Mouse (Mus musculus): ENCODE results near the gene Sept9. TPM values are rescaled to one million over a fixed set of nuclear protein-coding genes. Genes with fewer than 3 reads are reported as not detected.

The Sept9 gene
- polyA plus RNA-seq, 2 experiments: 14.9 to 25.5 TPM

- Histone ChIP-seq H3K27me3 (ENCODE audit: control insufficient read depth, insufficient read depth, low read length) (no peaks in the 10 kb centered on the region), H3K4me2 (ENCODE audit: low read depth) (no peak overlapping the region), H3K36me3 (replicated peaks; ENCODE audit: control insufficient read depth, insufficient read depth, low read depth) (no peaks in the 10 kb centered on the region), H3K27ac (no peak overlapping the region), H3K9me3 (ENCODE audit: control insufficient read depth, low read length) (no peaks in the 10 kb centered on the region), H3K9ac (replicated peaks) (no peak overlapping the region), H3K4me1 (replicated peaks; ENCODE audit: control insufficient read depth in 2 of 2, insufficient read depth in 2 of 2, low read length in 1 of 2) (peaks cover 6 to 25% of the 10 kb centered on the region in 2 experiments; a peak in 3 of 4 replicates), H3K4me3 (ENCODE audit: insufficient read depth in 1 of 2, low read depth in 2 of 2, low read length in 2 of 2) (no peak overlapping the region)
- 37% methylated on average over 14 of the region's 14 CpGs for WGBS (ENCODE audit: insufficient replicate concordance)
- ATAC-seq (ENCODE audit: insufficient read depth) (no peak), DNase-seq (ENCODE audit: low read depth in 3 of 3, low spot score in 3 of 3) (no peak)
- no peak for TF ChIP-seq CTCF (IDR thresholded peaks at IDR 0.05; ENCODE audit: low read depth)
- no peak for TF ChIP-seq EP300 (IDR thresholded peaks at IDR 0.05; ENCODE audit: low read depth)
Observed at GRCm38 (mm10) chr11:117306311-117307088, 107.0 kb downstream of the Sept9 start.

DNA sequence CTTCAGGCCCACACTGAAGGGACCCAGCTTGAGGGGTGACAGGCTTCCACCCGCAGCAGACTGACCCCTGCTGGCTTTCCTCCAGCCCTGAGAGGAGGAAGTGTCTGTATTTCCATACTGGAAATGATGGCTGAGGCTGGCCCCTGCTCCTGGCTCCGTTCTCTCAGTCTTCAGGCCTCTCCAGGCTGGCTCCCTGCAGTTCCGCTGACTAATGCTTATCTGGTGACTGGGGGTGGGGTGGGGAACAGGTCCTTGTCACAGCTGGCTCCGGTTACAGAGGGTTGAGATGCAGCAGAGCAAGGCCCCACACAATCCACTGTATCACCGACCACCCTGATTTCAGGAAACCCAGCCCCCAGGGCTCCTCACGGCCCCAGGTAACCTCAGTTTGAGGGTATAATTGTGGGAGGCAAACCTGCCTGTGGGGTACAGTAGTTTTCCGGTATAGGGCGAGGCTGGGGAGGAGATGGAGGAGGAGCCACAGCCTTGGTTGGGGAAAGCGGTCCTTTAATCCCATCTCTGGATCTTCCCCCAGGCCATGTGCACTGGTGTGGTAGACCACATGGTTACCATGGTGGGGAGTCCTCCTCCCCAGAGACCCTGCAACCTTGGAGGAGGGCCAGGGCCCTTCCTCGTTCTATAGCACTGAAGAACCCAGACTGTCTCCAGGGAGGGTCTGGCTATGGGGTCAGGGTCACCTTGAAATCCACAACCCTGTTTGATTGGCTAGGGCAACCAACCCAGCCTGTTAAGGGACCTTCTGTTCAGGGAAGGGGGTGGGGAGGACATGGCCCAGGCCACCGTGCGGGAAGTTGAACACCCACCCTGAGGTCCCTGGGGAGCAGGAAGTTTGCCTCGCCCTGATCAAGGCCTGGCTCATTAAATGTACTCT, 108.7 kb downstream of the Sept9 start:
- ATAC-seq (ENCODE audit: insufficient read depth): peak; percentile 74
- Histone ChIP-seq H3K4me2 (ENCODE audit: low read depth) (peak overlapping the region; percentile 48), H3K36me3 (replicated peaks; ENCODE audit: control insufficient read depth, insufficient read depth, low read depth) (no peaks in the 10 kb centered on the region), H3K9me3 (ENCODE audit: control insufficient read depth, low read length) (no peaks in the 10 kb centered on the region), H3K27me3 (ENCODE audit: control insufficient read depth, insufficient read depth, low read length) (no peaks in the 10 kb centered on the region), H3K4me3 (ENCODE audit: insufficient read depth in 1 of 2, low read depth in 2 of 2, low read length in 2 of 2) (no peak overlapping the region), H3K4me1 (replicated peaks; ENCODE audit: control insufficient read depth in 2 of 2, insufficient read depth in 2 of 2, low read length in 1 of 2) (peaks cover 6 to 25% of the 10 kb centered on the region in 2 experiments; a peak in 3 of 4 replicates), H3K27ac (no peak overlapping the region), H3K9ac (replicated peaks) (no peak overlapping the region)
- TF ChIP-seq CTCF (IDR thresholded peaks at IDR 0.05; ENCODE audit: low read depth): peak; percentile 26; the same call in 1 of the 2 replicates
- TF ChIP-seq EP300 (IDR thresholded peaks at IDR 0.05; ENCODE audit: low read depth): no peak
- 19% methylated on average over 13 of the region's 13 CpGs for WGBS (ENCODE audit: insufficient replicate concordance)
- no peak for DNase-seq (ENCODE audit: low read depth in 3 of 3, low spot score in 3 of 3)

GRCm38 (mm10) chr11:117309108-117309917, 109.9 kb downstream of the Sept9 start:
- TF ChIP-seq CTCF (IDR thresholded peaks at IDR 0.05; ENCODE audit: low read depth) (no peak), EP300 (IDR thresholded peaks at IDR 0.05; ENCODE audit: low read depth) (no peak)
- Histone ChIP-seq H3K27ac (no peak overlapping the region), H3K9me3 (ENCODE audit: control insufficient read depth, low read length) (no peaks in the 10 kb centered on the region), H3K27me3 (ENCODE audit: control insufficient read depth, insufficient read depth, low read length) (no peaks in the 10 kb centered on the region), H3K9ac (replicated peaks) (no peak overlapping the region), H3K4me2 (ENCODE audit: low read depth) (no peak overlapping the region), H3K4me3 (ENCODE audit: insufficient read depth in 1 of 2, low read depth in 2 of 2, low read length in 2 of 2) (no peak overlapping the region), H3K36me3 (replicated peaks; ENCODE audit: control insufficient read depth, insufficient read depth, low read depth) (no peaks in the 10 kb centered on the region), H3K4me1 (replicated peaks; ENCODE audit: control insufficient read depth in 2 of 2, insufficient read depth in 2 of 2, low read length in 1 of 2) (peaks cover 6 to 25% of the 10 kb centered on the region in 2 experiments; a peak in 3 of 4 replicates)
- WGBS (ENCODE audit: insufficient replicate concordance): 61% methylated on average over 17 of the region's 17 CpGs
- ATAC-seq (ENCODE audit: insufficient read depth) (no peak), DNase-seq (ENCODE audit: low read depth in 3 of 3, low spot score in 3 of 3) (no peak)

GRCm38 (mm10) chr11:117309918-117310287, 110.4 kb downstream of the Sept9 start:
- TF ChIP-seq EP300 (IDR thresholded peaks at IDR 0.05; ENCODE audit: low read depth) (no peak), CTCF (IDR thresholded peaks at IDR 0.05; ENCODE audit: low read depth) (no peak)
- Histone ChIP-seq H3K9ac (replicated peaks) (no peak overlapping the region), H3K27me3 (ENCODE audit: control insufficient read depth, insufficient read depth, low read length) (no peaks in the 10 kb centered on the region), H3K4me1 (replicated peaks; ENCODE audit: control insufficient read depth in 2 of 2, insufficient read depth in 2 of 2, low read length in 1 of 2) (peaks cover 6 to 25% of the 10 kb centered on the region in 2 experiments; a peak in 3 of 4 replicates), H3K4me3 (ENCODE audit: insufficient read depth in 1 of 2, low read depth in 2 of 2, low read length in 2 of 2) (no peak overlapping the region), H3K4me2 (ENCODE audit: low read depth) (no peak overlapping the region), H3K36me3 (replicated peaks; ENCODE audit: control insufficient read depth, insufficient read depth, low read depth) (no peaks in the 10 kb centered on the region), H3K9me3 (ENCODE audit: control insufficient read depth, low read length) (no peaks in the 10 kb centered on the region), H3K27ac (no peak overlapping the region)
- ATAC-seq (ENCODE audit: insufficient read depth): no peak
- 70% methylated on average over 3 of the region's 3 CpGs for WGBS (ENCODE audit: insufficient replicate concordance)
- DNase-seq (ENCODE audit: low read depth in 3 of 3, low spot score in 3 of 3): no peak
